Comparison of ENCODE assay signal across 8 mouse cellular contexts in the genomic region with DNA sequence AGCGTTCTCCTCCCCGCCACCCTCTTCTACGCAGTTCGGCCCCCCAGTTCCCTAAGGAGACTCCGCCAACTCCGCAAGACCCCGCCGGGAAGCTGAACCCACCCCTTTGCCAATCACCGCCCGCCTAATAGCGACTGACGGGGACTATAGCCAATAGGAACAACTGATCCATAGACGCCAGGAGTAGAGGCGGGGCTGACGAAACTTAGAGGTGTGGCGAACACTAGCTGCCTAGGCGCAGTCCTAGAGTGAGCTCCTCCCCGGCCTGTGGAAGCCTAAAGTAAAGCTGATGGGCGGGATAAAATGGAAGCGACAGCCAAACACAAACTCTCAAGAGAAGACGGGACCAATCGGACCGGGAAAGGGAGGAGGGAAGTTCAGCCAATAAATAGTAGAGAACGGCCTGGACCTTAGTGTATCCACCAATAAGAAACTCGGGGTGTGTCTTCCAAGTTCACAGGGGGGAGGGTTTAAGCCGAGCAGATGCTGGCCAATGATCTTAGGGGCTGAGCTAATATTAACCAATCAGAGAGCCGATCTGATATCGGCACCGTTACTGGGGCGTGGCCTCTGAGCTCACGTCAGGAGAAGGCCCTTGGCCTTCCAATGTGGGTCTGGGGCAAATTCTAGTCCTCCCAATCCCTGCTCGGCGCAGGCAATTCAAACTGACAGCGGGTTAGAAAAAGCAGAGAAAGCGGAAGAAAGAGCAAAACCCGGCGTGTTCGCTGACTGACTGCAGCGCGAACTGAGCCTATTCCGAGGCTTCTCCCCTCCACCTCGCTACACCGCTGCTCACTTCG. TPM values are rescaled to one million over a fixed set of nuclear protein-coding genes. Genes with fewer than 3 reads are reported as not detected.
DNase-seq lines count a peak whose midpoint lies in the region; ATAC-seq lines count a peak whose summit lies in the region.

Srgap2 (minus strand) TSS at position 72 of the 800 bp plus-strand sequence.
Fam72a (plus strand) TSS at position 623 of the 800 bp plus-strand sequence.

- H3K36me3 ChIP-seq in hindbrain, embryonic 12.5 days, result no peaks in the 10 kb centered on the region

- H3K4me2 ChIP-seq in hindbrain, embryonic 12.5 days (replicated peaks), result peak within 1 kb of the TSS; percentile 97

- peak; percentile 98 for ATAC-seq in hindbrain, embryonic 12.5 days (ENCODE audit: low FRiP score)

- peak within 1 kb of the TSS; percentile 94 for H3K27ac ChIP-seq in hindbrain, embryonic 12.5 days

- H3K4me3 ChIP-seq in hindbrain, embryonic 12.5 days, result peak within 1 kb of the TSS; percentile 87

- WGBS in hindbrain, embryonic 12.5 days, result under 1% methylated on average over 44 of the region's 44 CpGs

- peak; percentile 99 for DNase-seq in NIH3T3 (ENCODE audit: low read depth)
- DNase-seq in cerebellum, postnatal 10 days, result peak; percentile 98
- DNase-seq in frontal cortex, postnatal 10 days (ENCODE audit: low spot score in 2 of 2), result peak; percentile 98 to 99
- peak; percentile 99 for DNase-seq in layer of hippocampus, postnatal 14 days (ENCODE audit: low spot score in 2 of 2)
- peak; percentile 98 for DNase-seq in lung, postnatal 14 days
- peak; percentile 97 for DNase-seq in retina, adult 2 months (ENCODE audit: low read depth, low spot score)
- peak; percentile 95 to 97 for DNase-seq in thymus, postnatal 36 days

- H3K27me3 ChIP-seq in hindbrain, embryonic 12.5 days, result no peaks in the 10 kb centered on the region

- peaks cover 44% of the 10 kb centered on the region for H3K4me1 ChIP-seq in hindbrain, embryonic 12.5 days

- H3K9me3 ChIP-seq in hindbrain, embryonic 12.5 days (replicated peaks), result no peaks in the 10 kb centered on the region

- H3K9ac ChIP-seq in hindbrain, embryonic 12.5 days, result peak within 1 kb of the TSS; percentile 89

RNA-seq across cellular contexts. Expression of gene Srgap2, which starts in this region (rescaled TPM):
- 16.9 and 23.1 TPM in 2 replicates for polyA plus RNA-seq in hindbrain, embryonic 12.5 days (2016; fragmentation: Nextera tagmentation; extraction: Ambion mirVana)
- total RNA-seq in layer of hippocampus, postnatal 14 days (2021), result 100 to 1,000 TPM; 116 to 117 TPM

RNA-seq across cellular contexts. Expression of gene Fam72a, which starts in this region (rescaled TPM):
- 2.8 and 3.2 TPM in 2 replicates for polyA plus RNA-seq in hindbrain, embryonic 12.5 days (2016; fragmentation: Nextera tagmentation; extraction: Ambion mirVana)
- total RNA-seq in layer of hippocampus, postnatal 14 days (2021), result 1 to 10 TPM in 1 of 2 experiments, under 1 TPM in 1; 0.95 to 1.8 TPM

Comparison
In these comparisons a context has a peak if more than half of its experiments do, and no peak if none do; other contexts are left out.
1. Peak in every context shown above with its lines: DNase-seq, ATAC-seq, H3K4me3 ChIP-seq and H3K27ac ChIP-seq.